Mouse (Mus musculus): ENCODE results near the gene Zscan4c. TPM values are rescaled to one million over a fixed set of nuclear protein-coding genes. Genes with fewer than 3 reads are reported as not detected.
"Not testable (repeated sequence)": the region's sequence is repeated elsewhere in the genome, so short reads cannot be mapped to it uniquely, and the experiment has no call there.

Zscan4c gene
- polyA plus RNA-seq (2015; fragmentation: Nextera tagmentation; extraction: Ambion mirVana): not detected in 2 replicates

- not testable (repeated sequence) for H3K4me3 ChIP-seq; ATAC-seq (ENCODE audit: insufficient number of reproducible peaks, insufficient read depth, low FRiP score, low TSS enrichment, low read depth); H3K27ac ChIP-seq; H3K4me2 ChIP-seq; H3K36me3 ChIP-seq; H3K9me3 ChIP-seq; H3K4me1 ChIP-seq; H3K27me3 ChIP-seq; H3K9ac ChIP-seq
- 91% methylated on average over 4 of the region's 4 CpGs for WGBS
Measured at GRCm38 (mm10) chr7:11005445-11005844, at the start of gene Zscan4c. TSS of gene Zscan4c (plus strand) at chr7:11005745.

Small RNA genes lying within 50 kb of the gene (microRNA-seq; reads per million reads assigned to microRNA genes)
- gene Mir297-1: not detected

Other genes starting within 250 kb of the Zscan4c start
- not detected in 2 replicates for gene Zscan4b, start 100.7 kb upstream of the Zscan4c start, polyA plus RNA-seq (2015; fragmentation: Nextera tagmentation; extraction: Ambion mirVana)
- gene Zscan4-ps1, start 63.9 kb downstream of the Zscan4c start, polyA plus RNA-seq (2015; fragmentation: Nextera tagmentation; extraction: Ambion mirVana): not detected in 2 replicates
- not detected in 2 replicates for gene Zscan4d, start 160.4 kb downstream of the Zscan4c start, polyA plus RNA-seq (2015; fragmentation: Nextera tagmentation; extraction: Ambion mirVana)